Mouse (Mus musculus): ENCODE measurements around the gene H2-DMb2. TPM values are rescaled to one million over a fixed set of nuclear protein-coding genes. Genes with fewer than 3 reads are reported as not detected.

The H2-DMb2 gene
- 0.15 and 0.42 TPM in 2 replicates for polyA plus RNA-seq (2014; fragmentation: Nextera tagmentation; extraction: Ambion mirVana)

GRCm38 (mm10) chr17:34143033-34143432 lies at the start of gene H2-DMb2:
Gene H2-DMb2 (plus strand): TSS chr17:34143307.
- DNase-seq (ENCODE audit: low spot score) = no peak
- peaks cover 18% of the 10 kb centered on the region for H3K27me3 ChIP-seq (replicated peaks; ENCODE audit: control insufficient read depth, insufficient read depth, low read length)
- no peaks in the 10 kb centered on the region for H3K36me3 ChIP-seq (ENCODE audit: control insufficient read depth, insufficient read depth, low read length)
- H3K9ac ChIP-seq (ENCODE audit: low read length) = no peak within 1 kb of the TSS
- H3K27ac ChIP-seq (ENCODE audit: low read depth) = no peak within 1 kb of the TSS
- H3K4me2 ChIP-seq (ENCODE audit: low read length) = no peak within 1 kb of the TSS
- H3K9me3 ChIP-seq (ENCODE audit: control insufficient read depth, low read length) = no peaks in the 10 kb centered on the region
- WGBS = 33% methylated on average over 7 of the region's 7 CpGs
- ATAC-seq (replicated peaks; ENCODE audit: low FRiP score, low TSS enrichment, low read depth) = no peak
- peaks cover 4% of the 10 kb centered on the region; the same call in 1 of the 2 replicates for H3K4me1 ChIP-seq (replicated peaks; ENCODE audit: control insufficient read depth, insufficient read depth, low read length)
- H3K4me3 ChIP-seq (ENCODE audit: low read depth, low read length) = no peak within 1 kb of the TSS

- Histone ChIP-seq H3K4me2 (ENCODE audit: low read length) (no peak overlapping the region; the same call in 1 of the 2 replicates), H3K9ac (ENCODE audit: low read length) (no peak overlapping the region), H3K4me3 (ENCODE audit: low read depth, low read length) (no peak overlapping the region), H3K27me3 (replicated peaks; ENCODE audit: control insufficient read depth, insufficient read depth, low read length) (no peaks in the 10 kb centered on the region), H3K36me3 (ENCODE audit: control insufficient read depth, insufficient read depth, low read length) (no peaks in the 10 kb centered on the region), H3K27ac (ENCODE audit: low read depth) (no peak overlapping the region), H3K4me1 (replicated peaks; ENCODE audit: control insufficient read depth, insufficient read depth, low read length) (0 out of 2 replicates have a peak, but pooled peaks cover 3% of the 10 kb centered on the region), H3K9me3 (ENCODE audit: control insufficient read depth, low read length) (no peaks in the 10 kb centered on the region)
- DNase-seq (ENCODE audit: low spot score) = no peak
- no peak for ATAC-seq (replicated peaks; ENCODE audit: low FRiP score, low TSS enrichment, low read depth)
- 81% methylated on average over 27 of the region's 27 CpGs for WGBS
Measured at GRCm38 (mm10) chr17:34094283-34095035, 48.6 kb upstream of the H2-DMb2 start.

GRCm38 (mm10) chr17:34096497-34097010 lies 46.6 kb upstream of the H2-DMb2 start:
- no peaks in the 10 kb centered on the region for H3K9me3 ChIP-seq (ENCODE audit: control insufficient read depth, low read length)
- H3K27ac ChIP-seq (ENCODE audit: low read depth) = no peak overlapping the region
- 0 out of 2 replicates have a peak, but pooled peaks cover 7% of the 10 kb centered on the region for H3K4me1 ChIP-seq (replicated peaks; ENCODE audit: control insufficient read depth, insufficient read depth, low read length)
- no peaks in the 10 kb centered on the region for H3K36me3 ChIP-seq (ENCODE audit: control insufficient read depth, insufficient read depth, low read length)
- H3K4me3 ChIP-seq (ENCODE audit: low read depth, low read length) = no peak overlapping the region
- no peak overlapping the region for H3K9ac ChIP-seq (ENCODE audit: low read length)
- no peaks in the 10 kb centered on the region for H3K27me3 ChIP-seq (replicated peaks; ENCODE audit: control insufficient read depth, insufficient read depth, low read length)
- WGBS = 75% methylated on average over 3 of the region's 3 CpGs
- H3K4me2 ChIP-seq (ENCODE audit: low read length) = no peak overlapping the region
- no peak for DNase-seq (ENCODE audit: low spot score)
- no peak for ATAC-seq (replicated peaks; ENCODE audit: low FRiP score, low TSS enrichment, low read depth)

- DNase-seq (ENCODE audit: low spot score) = no peak
- Histone ChIP-seq H3K27me3 (replicated peaks; ENCODE audit: control insufficient read depth, insufficient read depth, low read length) (no peaks in the 10 kb centered on the region), H3K27ac (ENCODE audit: low read depth) (no peak overlapping the region), H3K4me1 (replicated peaks; ENCODE audit: control insufficient read depth, insufficient read depth, low read length) (0 out of 2 replicates have a peak, but pooled peaks cover 7% of the 10 kb centered on the region), H3K9ac (ENCODE audit: low read length) (no peak overlapping the region), H3K9me3 (ENCODE audit: control insufficient read depth, low read length) (no peaks in the 10 kb centered on the region), H3K4me3 (ENCODE audit: low read depth, low read length) (no peak overlapping the region), H3K36me3 (ENCODE audit: control insufficient read depth, insufficient read depth, low read length) (no peaks in the 10 kb centered on the region), H3K4me2 (ENCODE audit: low read length) (no peak overlapping the region)
- no peak for ATAC-seq (replicated peaks; ENCODE audit: low FRiP score, low TSS enrichment, low read depth)
- WGBS = 73% methylated on average over 5 of the region's 5 CpGs
Measured at GRCm38 (mm10) chr17:34097272-34097671, 45.8 kb upstream of the H2-DMb2 start.

- Histone ChIP-seq H3K9ac (ENCODE audit: low read length) (no peak overlapping the region), H3K9me3 (ENCODE audit: control insufficient read depth, low read length) (no peaks in the 10 kb centered on the region), H3K4me3 (ENCODE audit: low read depth, low read length) (no peak overlapping the region), H3K27ac (ENCODE audit: low read depth) (no peak overlapping the region), H3K4me2 (ENCODE audit: low read length) (no peak overlapping the region), H3K27me3 (replicated peaks; ENCODE audit: control insufficient read depth, insufficient read depth, low read length) (no peaks in the 10 kb centered on the region), H3K36me3 (ENCODE audit: control insufficient read depth, insufficient read depth, low read length) (no peaks in the 10 kb centered on the region), H3K4me1 (replicated peaks; ENCODE audit: control insufficient read depth, insufficient read depth, low read length) (0 out of 2 replicates have a peak, but pooled peaks cover 7% of the 10 kb centered on the region)
- 37% methylated on average over 10 of the region's 10 CpGs for WGBS
- no peak for ATAC-seq (replicated peaks; ENCODE audit: low FRiP score, low TSS enrichment, low read depth)
- DNase-seq (ENCODE audit: low spot score) = no peak
Measured at GRCm38 (mm10) chr17:34098709-34099479, 44.2 kb upstream of the H2-DMb2 start.

GRCm38 (mm10) chr17:34099531-34099930 lies 43.6 kb upstream of the H2-DMb2 start:
- Histone ChIP-seq H3K4me2 (ENCODE audit: low read length) (no peak overlapping the region), H3K4me1 (replicated peaks; ENCODE audit: control insufficient read depth, insufficient read depth, low read length) (0 out of 2 replicates have a peak, but pooled peaks cover 7% of the 10 kb centered on the region), H3K27me3 (replicated peaks; ENCODE audit: control insufficient read depth, insufficient read depth, low read length) (no peaks in the 10 kb centered on the region), H3K36me3 (ENCODE audit: control insufficient read depth, insufficient read depth, low read length) (no peaks in the 10 kb centered on the region), H3K4me3 (ENCODE audit: low read depth, low read length) (no peak overlapping the region), H3K9ac (ENCODE audit: low read length) (no peak overlapping the region), H3K9me3 (ENCODE audit: control insufficient read depth, low read length) (no peaks in the 10 kb centered on the region), H3K27ac (ENCODE audit: low read depth) (no peak overlapping the region)
- WGBS = 49% methylated on average over 5 of the region's 5 CpGs
- no peak for DNase-seq (ENCODE audit: low spot score)
- ATAC-seq (replicated peaks; ENCODE audit: low FRiP score, low TSS enrichment, low read depth) = no peak

GRCm38 (mm10) chr17:34101185-34101584 lies 41.9 kb upstream of the H2-DMb2 start:
- Histone ChIP-seq H3K4me3 (ENCODE audit: low read depth, low read length) (no peak overlapping the region), H3K4me1 (replicated peaks; ENCODE audit: control insufficient read depth, insufficient read depth, low read length) (0 out of 2 replicates have a peak, but pooled peaks cover 7% of the 10 kb centered on the region), H3K9ac (ENCODE audit: low read length) (no peak overlapping the region), H3K36me3 (ENCODE audit: control insufficient read depth, insufficient read depth, low read length) (no peaks in the 10 kb centered on the region), H3K9me3 (ENCODE audit: control insufficient read depth, low read length) (no peaks in the 10 kb centered on the region), H3K27ac (ENCODE audit: low read depth) (no peak overlapping the region), H3K27me3 (replicated peaks; ENCODE audit: control insufficient read depth, insufficient read depth, low read length) (no peaks in the 10 kb centered on the region), H3K4me2 (ENCODE audit: low read length) (no peak overlapping the region)
- WGBS = 31% methylated on average over 5 of the region's 5 CpGs
- DNase-seq (ENCODE audit: low spot score) (no peak), ATAC-seq (replicated peaks; ENCODE audit: low FRiP score, low TSS enrichment, low read depth) (0 out of 2 replicates have a peak, but pooled peaks have one; percentile 11)

- H3K4me3 ChIP-seq (ENCODE audit: low read depth, low read length) = 0 out of 2 replicates have a peak overlapping the region, but pooled peaks have one; percentile 4
Measured at GRCm38 (mm10) chr17:34101604-34102032, 41.5 kb upstream of the H2-DMb2 start.

More at GRCm38 (mm10) chr17:34101604-34102032, 41.5 kb upstream of the H2-DMb2 start:
- no peaks in the 10 kb centered on the region for H3K36me3 ChIP-seq (ENCODE audit: control insufficient read depth, insufficient read depth, low read length)
- peak overlapping the region; percentile 22; the same call in 1 of the 2 replicates for H3K4me2 ChIP-seq (ENCODE audit: low read length)
- H3K9ac ChIP-seq (ENCODE audit: low read length) = no peak overlapping the region
- H3K9me3 ChIP-seq (ENCODE audit: control insufficient read depth, low read length) = no peaks in the 10 kb centered on the region
- ATAC-seq (replicated peaks; ENCODE audit: low FRiP score, low TSS enrichment, low read depth) (peak; percentile 81), DNase-seq (ENCODE audit: low spot score) (peak; percentile 99)
- H3K4me1 ChIP-seq (replicated peaks; ENCODE audit: control insufficient read depth, insufficient read depth, low read length) = 0 out of 2 replicates have a peak, but pooled peaks cover 7% of the 10 kb centered on the region
- H3K27me3 ChIP-seq (replicated peaks; ENCODE audit: control insufficient read depth, insufficient read depth, low read length) = no peaks in the 10 kb centered on the region
- no peak overlapping the region for H3K27ac ChIP-seq (ENCODE audit: low read depth)
- 8% methylated on average over 12 of the region's 12 CpGs for WGBS
